8 mouse cellular contexts compared by ENCODE assay signal in the genomic region with DNA sequence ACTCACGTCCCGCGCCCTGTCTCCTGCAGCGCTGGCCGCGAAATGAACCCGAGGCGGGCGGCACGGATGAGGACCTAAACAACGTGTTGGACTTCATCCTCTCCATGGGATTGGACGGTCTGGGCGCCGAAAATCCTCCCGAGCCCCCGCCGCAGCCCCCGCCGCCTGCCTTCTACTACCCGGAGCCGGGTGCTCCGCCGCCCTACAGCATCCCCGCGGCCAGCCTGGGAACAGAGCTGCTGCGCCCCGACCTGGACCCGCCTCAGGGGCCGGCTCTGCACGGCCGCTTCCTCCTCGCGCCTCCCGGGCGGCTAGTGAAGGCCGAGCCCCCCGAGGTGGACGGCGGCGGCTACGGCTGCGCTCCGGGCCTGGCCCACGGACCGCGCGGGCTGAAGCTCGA. TPM values are rescaled to one million over a fixed set of nuclear protein-coding genes. Genes with fewer than 3 reads are reported as not detected.
DNase-seq lines count a peak whose midpoint lies in the region; ATAC-seq and TF ChIP-seq lines count a peak whose summit lies in the region.

No protein-coding gene starts in this region.

- no peak for TF ChIP-seq POLR2A in cerebellum, adult 2 months (IDR thresholded peaks at IDR 0.05; ENCODE audit: borderline replicate concordance, insufficient read depth, low read length)

- under 1% methylated on average over 48 of the region's 48 CpGs for WGBS in cerebellum, adult 2 months
- under 1% methylated on average over 48 of the region's 48 CpGs for WGBS in hindbrain, embryonic 10.5 days
- 1% methylated on average over 44 of the region's 48 CpGs for WGBS in liver, postnatal 0 days (ENCODE audit: insufficient replicate concordance)

- no peaks in the 10 kb centered on the region for H3K36me3 ChIP-seq in hindbrain, embryonic 10.5 days
- peaks cover 15% of the 10 kb centered on the region for H3K36me3 ChIP-seq in liver, postnatal 0 days (replicated peaks; ENCODE audit: insufficient read depth, low read length)

- H3K9ac ChIP-seq in liver, postnatal 0 days (replicated peaks), result peak overlapping the region; percentile 76

- DNase-seq in cerebellum, adult 2 months, result no peak
- DNase-seq in cerebellum, adult 9-10 months, result no peak
- DNase-seq in right cerebral cortex, postnatal 4 days, result peak; percentile 35
- DNase-seq in right cerebral cortex, adult 2 months (ENCODE audit: low spot score in 2 of 2), result no peak
- peak; percentile 45 for DNase-seq in hindbrain, embryonic 10.5 days (ENCODE audit: low spot score)
- DNase-seq in liver, postnatal 0 days, result no peak
- no peak for DNase-seq in layer of hippocampus, postnatal 36 days

- no peaks in the 10 kb centered on the region for H3K4me1 ChIP-seq in cerebellum, adult 2 months (ENCODE audit: control insufficient read depth, insufficient read depth, low read length)
- peaks cover 40% of the 10 kb centered on the region for H3K4me1 ChIP-seq in hindbrain, embryonic 10.5 days (replicated peaks)
- peaks cover 28% of the 10 kb centered on the region for H3K4me1 ChIP-seq in liver, postnatal 0 days (ENCODE audit: insufficient read depth)

- peaks cover 2% of the 10 kb centered on the region; the same call in 1 of the 2 replicates for H3K27me3 ChIP-seq in cerebellum, adult 2 months (ENCODE audit: control insufficient read depth, insufficient read depth, low read length)
- H3K27me3 ChIP-seq in hindbrain, embryonic 10.5 days (ENCODE audit: insufficient read depth, poor library complexity, severe bottlenecking), result peaks cover 60% of the 10 kb centered on the region
- peaks cover 18% of the 10 kb centered on the region for H3K27me3 ChIP-seq in liver, postnatal 0 days (ENCODE audit: insufficient read depth, low read length)

- no peak; the same call in 1 of the 2 replicates for ATAC-seq in liver, postnatal 0 days
- ATAC-seq in inflammation-experienced regulatory T-cells, adult 6 months, result no peak

- H3K4me2 ChIP-seq in liver, postnatal 0 days (ENCODE audit: low read depth, low read length), result peak overlapping the region; percentile 80

- no peak for TF ChIP-seq CTCF in cerebellum, adult 2 months (IDR thresholded peaks at IDR 0.05; ENCODE audit: borderline replicate concordance, insufficient read depth, low read depth, low read length)
- no peak for TF ChIP-seq CTCF in liver, postnatal 0 days (IDR thresholded peaks at IDR 0.05; ENCODE audit: low read depth)

- H3K9me3 ChIP-seq in hindbrain, embryonic 10.5 days, result no peaks in the 10 kb centered on the region
- no peaks in the 10 kb centered on the region for H3K9me3 ChIP-seq in liver, postnatal 0 days (ENCODE audit: low read length)

- peak overlapping the region; percentile 42 for H3K4me3 ChIP-seq in cerebellum, adult 2 months (replicated peaks; ENCODE audit: insufficient read depth, low read depth, low read length)
- peak overlapping the region; percentile 61 for H3K4me3 ChIP-seq in hindbrain, embryonic 10.5 days
- H3K4me3 ChIP-seq in liver, postnatal 0 days (ENCODE audit: low read depth, low read length), result peak overlapping the region; percentile 67

- no peak for TF ChIP-seq EP300 in liver, postnatal 0 days (IDR thresholded peaks at IDR 0.05; ENCODE audit: low read depth)

- no peak overlapping the region for H3K27ac ChIP-seq in cerebellum, adult 2 months (ENCODE audit: insufficient read depth, low read length)
- peak overlapping the region; percentile 56 for H3K27ac ChIP-seq in hindbrain, embryonic 10.5 days
- H3K27ac ChIP-seq in liver, postnatal 0 days (ENCODE audit: low read depth), result peak overlapping the region; percentile 58

RNA-seq across cellular contexts. Expression of gene Klf2, which starts 0.6 kb away (rescaled TPM):
- 6.3 and 7.1 TPM in 2 replicates for polyA plus RNA-seq in cerebellum, adult 2 months (2012; rRNA removed)
- polyA plus RNA-seq in hindbrain, embryonic 10.5 days (2016; fragmentation: Nextera tagmentation; extraction: Ambion mirVana), result 3.9 and 5.8 TPM in 2 replicates
- polyA plus RNA-seq in liver, postnatal 0 days (2015; fragmentation: Nextera tagmentation; extraction: Ambion mirVana), result 5.6 and 7.4 TPM in 2 replicates
- polyA plus RNA-seq in inflammation-experienced regulatory T-cells, adult 6 months (2017; shearing (Covaris generic)), result 10 to 100 TPM; 21.0 to 28.1 (median 24.3) TPM
- total RNA-seq in layer of hippocampus, postnatal 36 days (2021), result 10 to 100 TPM; 16.4 to 18.5 TPM

RNA-seq across cellular contexts. Expression of gene Gm10282, which starts 14.3 kb away (rescaled TPM):
- 3.9 TPM in 2 replicates for polyA plus RNA-seq in cerebellum, adult 2 months (2012; rRNA removed)
- 31.5 and 33.0 TPM in 2 replicates for polyA plus RNA-seq in hindbrain, embryonic 10.5 days (2016; fragmentation: Nextera tagmentation; extraction: Ambion mirVana)
- 6.3 and 6.4 TPM in 2 replicates for polyA plus RNA-seq in liver, postnatal 0 days (2015; fragmentation: Nextera tagmentation; extraction: Ambion mirVana)
- 100 to 1,000 TPM in 1 of 3 experiments, 10 to 100 TPM in 2; 20.4 to 115 (median 45.5) TPM for polyA plus RNA-seq in inflammation-experienced regulatory T-cells, adult 6 months (2017; shearing (Covaris generic))
- total RNA-seq in layer of hippocampus, postnatal 36 days (2021), result 1 to 10 TPM; 7.7 to 9.7 TPM

Comparison
In these comparisons a context has a peak if more than half of its experiments do, and no peak if none do; other contexts are left out.
1. DNase-seq: peak in right cerebral cortex, postnatal 4 days (single experiment) and hindbrain, embryonic 10.5 days (single experiment); none in cerebellum, adult 2 months (0 of 2), cerebellum, adult 9-10 months (single experiment), right cerebral cortex, adult 2 months (0 of 2), liver, postnatal 0 days (single experiment) and layer of hippocampus, postnatal 36 days (0 of 2).
2. Peak in every context shown above with its lines, with median percentiles within 50 percentile points of each other: H3K4me3 ChIP-seq.